Mouse (Mus musculus): ENCODE data around the gene Cops4. TPM values are rescaled to one million over a fixed set of nuclear protein-coding genes. Genes with fewer than 3 reads are reported as not detected.

The Cops4 gene
- polyA plus RNA-seq, 1 experiment from 2014 or later = 106 TPM

DNA sequence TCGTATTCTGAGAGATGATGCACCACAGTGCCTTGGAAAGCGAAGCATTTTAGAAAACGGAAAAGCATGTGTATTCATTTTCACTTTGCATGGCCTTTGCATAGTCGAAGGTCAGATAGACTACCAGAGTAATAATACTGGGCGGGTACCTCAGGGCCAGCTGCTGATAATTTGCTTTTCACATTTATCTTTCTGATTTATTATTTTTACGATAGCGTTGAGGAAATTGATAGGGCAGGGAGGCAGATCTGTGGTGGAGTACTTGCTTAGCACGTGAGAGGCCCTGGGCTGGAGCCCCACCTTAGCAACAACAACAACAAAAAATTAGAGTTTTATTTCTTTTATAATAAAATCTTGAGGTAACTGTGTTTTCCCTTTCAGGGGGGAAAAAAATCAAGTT is 50.1 kb downstream of the Cops4 start:
- Histone ChIP-seq H3K4me2 (replicated peaks; ENCODE audit: low read depth) (peak overlapping the region; percentile 34), H3K9ac (ENCODE audit: low read length) (no peak overlapping the region), H3K27ac (replicated peaks) (no peak overlapping the region), H3K4me3 (ENCODE audit: low read depth, low read length) (no peak overlapping the region), H3K27me3 (ENCODE audit: control insufficient read depth, insufficient read depth, low read length) (no peaks in the 10 kb centered on the region), H3K4me1 (replicated peaks; ENCODE audit: control insufficient read depth, insufficient read depth) (peaks cover 3% of the 10 kb centered on the region; the same call in 1 of the 2 replicates), H3K9me3 (ENCODE audit: control insufficient read depth, low read length) (no peaks in the 10 kb centered on the region), H3K36me3 (ENCODE audit: control insufficient read depth, insufficient read depth, low read length) (no peaks in the 10 kb centered on the region)
- no peak for ATAC-seq (ENCODE audit: low FRiP score, low TSS enrichment)
- TF ChIP-seq CTCF (IDR thresholded peaks at IDR 0.05; ENCODE audit: low read depth) (no peak), EP300 (optimal IDR thresholded peaks at IDR 0.05) (no peak)
- 41% methylated on average over 8 of the region's 8 CpGs for WGBS
- no peak for DNase-seq (ENCODE audit: low spot score)

DNA sequence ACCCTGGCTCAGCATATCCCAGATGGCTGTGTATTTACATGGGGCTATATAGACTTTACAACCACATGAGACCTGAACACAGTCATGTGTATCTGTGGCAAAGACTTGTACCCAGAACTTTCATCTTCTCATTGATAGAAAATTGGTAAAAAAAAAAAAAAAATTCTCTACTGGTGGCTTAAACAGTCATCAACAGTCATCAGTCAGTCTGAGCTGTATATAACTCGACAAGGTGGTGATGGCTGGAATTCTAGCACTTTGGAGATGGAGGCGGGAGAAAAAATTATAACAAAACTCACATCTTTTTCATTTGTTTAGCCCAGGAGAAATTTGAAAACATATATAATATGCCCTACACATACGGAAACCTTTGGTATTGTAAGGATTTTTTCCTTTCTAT is 50.7 kb downstream of the Cops4 start:
- 75% methylated on average over 3 of the region's 3 CpGs for WGBS
- no peak overlapping the region for H3K4me2 ChIP-seq (replicated peaks; ENCODE audit: low read depth)
- ATAC-seq (ENCODE audit: low FRiP score, low TSS enrichment) = no peak

GRCm38 (mm10) chr5:100569250-100569934 is 51.3 kb downstream of the Cops4 start:
- H3K9me3 ChIP-seq (ENCODE audit: control insufficient read depth, low read length) = no peaks in the 10 kb centered on the region
- H3K9ac ChIP-seq (ENCODE audit: low read length) = peak overlapping the region; percentile 43
- peaks cover 3% of the 10 kb centered on the region; the same call in 1 of the 2 replicates for H3K4me1 ChIP-seq (replicated peaks; ENCODE audit: control insufficient read depth, insufficient read depth)
- DNase-seq (ENCODE audit: low spot score) = no peak
- H3K27ac ChIP-seq (replicated peaks) = peak overlapping the region; percentile 53; the same call in 1 of the 2 replicates
- no peaks in the 10 kb centered on the region for H3K27me3 ChIP-seq (ENCODE audit: control insufficient read depth, insufficient read depth, low read length)
- H3K4me3 ChIP-seq (ENCODE audit: low read depth, low read length) = peak overlapping the region; percentile 18; the same call in 1 of the 2 replicates
- 74% methylated on average over 18 of the region's 18 CpGs for WGBS
- H3K36me3 ChIP-seq (ENCODE audit: control insufficient read depth, insufficient read depth, low read length) = no peaks in the 10 kb centered on the region
- TF ChIP-seq EP300 (optimal IDR thresholded peaks at IDR 0.05) = no peak
- TF ChIP-seq CTCF (IDR thresholded peaks at IDR 0.05; ENCODE audit: low read depth) = no peak
- ATAC-seq (ENCODE audit: low FRiP score, low TSS enrichment) = no peak
- H3K4me2 ChIP-seq (replicated peaks; ENCODE audit: low read depth) = peak overlapping the region; percentile 52

More for the DNA sequence above, 50.7 kb downstream of the Cops4 start:
- H3K9me3 ChIP-seq (ENCODE audit: control insufficient read depth, low read length) = no peaks in the 10 kb centered on the region
- no peaks in the 10 kb centered on the region for H3K36me3 ChIP-seq (ENCODE audit: control insufficient read depth, insufficient read depth, low read length)
- no peak overlapping the region for H3K4me3 ChIP-seq (ENCODE audit: low read depth, low read length)
- no peak overlapping the region for H3K27ac ChIP-seq (replicated peaks)
- no peak overlapping the region for H3K9ac ChIP-seq (ENCODE audit: low read length)
- TF ChIP-seq CTCF (IDR thresholded peaks at IDR 0.05; ENCODE audit: low read depth) = no peak
- no peak for TF ChIP-seq EP300 (optimal IDR thresholded peaks at IDR 0.05)
- no peak for DNase-seq (ENCODE audit: low spot score)
- H3K4me1 ChIP-seq (replicated peaks; ENCODE audit: control insufficient read depth, insufficient read depth) = peaks cover 3% of the 10 kb centered on the region; the same call in 1 of the 2 replicates
- no peaks in the 10 kb centered on the region for H3K27me3 ChIP-seq (ENCODE audit: control insufficient read depth, insufficient read depth, low read length)

DNA sequence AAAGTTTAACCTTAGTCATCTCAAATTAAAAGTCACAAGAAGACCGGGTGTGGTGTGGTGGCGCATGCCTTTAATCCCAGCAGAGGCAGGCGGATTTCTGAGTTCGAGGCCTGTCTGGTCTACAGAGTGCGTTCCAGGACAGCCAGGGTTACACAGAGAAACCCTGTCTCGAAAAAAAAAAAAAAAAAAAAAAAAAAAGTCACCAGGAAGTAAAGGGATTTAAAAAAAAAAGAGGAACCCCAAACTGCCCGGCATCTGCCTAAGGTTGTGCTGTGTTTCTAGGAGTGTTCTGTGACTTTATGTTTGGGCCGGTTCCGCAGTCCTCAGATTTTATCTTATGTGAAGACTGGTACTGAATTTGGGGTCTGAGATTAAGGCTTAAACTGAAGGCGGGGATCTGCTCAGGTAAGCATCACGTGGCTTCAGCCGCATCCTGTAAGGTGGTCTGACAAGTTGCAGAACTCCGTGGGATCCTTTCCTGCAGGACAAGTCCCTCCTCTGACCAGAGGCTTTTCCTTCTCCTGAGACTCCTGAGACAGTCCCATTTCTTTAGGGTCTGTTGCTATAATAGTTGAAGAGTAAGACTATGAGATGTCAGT is 52.0 kb downstream of the Cops4 start:
- TF ChIP-seq EP300 (optimal IDR thresholded peaks at IDR 0.05) (no peak), CTCF (IDR thresholded peaks at IDR 0.05; ENCODE audit: low read depth) (no peak)
- ATAC-seq (ENCODE audit: low FRiP score, low TSS enrichment) (no peak), DNase-seq (ENCODE audit: low spot score) (no peak)
- H3K27me3 ChIP-seq (ENCODE audit: control insufficient read depth, insufficient read depth, low read length) = no peaks in the 10 kb centered on the region
- H3K9ac ChIP-seq (ENCODE audit: low read length) = peak overlapping the region; percentile 35; the same call in 1 of the 2 replicates
- no peaks in the 10 kb centered on the region for H3K9me3 ChIP-seq (ENCODE audit: control insufficient read depth, low read length)
- H3K27ac ChIP-seq (replicated peaks) = no peak overlapping the region; the same call in 1 of the 2 replicates
- no peaks in the 10 kb centered on the region for H3K36me3 ChIP-seq (ENCODE audit: control insufficient read depth, insufficient read depth, low read length)
- H3K4me1 ChIP-seq (replicated peaks; ENCODE audit: control insufficient read depth, insufficient read depth) = peaks cover 3% of the 10 kb centered on the region; the same call in 1 of the 2 replicates
- H3K4me2 ChIP-seq (replicated peaks; ENCODE audit: low read depth) = peak overlapping the region; percentile 52
- 54% methylated on average over 13 of the region's 13 CpGs for WGBS
- H3K4me3 ChIP-seq (ENCODE audit: low read depth, low read length) = peak overlapping the region; percentile 33

DNA sequence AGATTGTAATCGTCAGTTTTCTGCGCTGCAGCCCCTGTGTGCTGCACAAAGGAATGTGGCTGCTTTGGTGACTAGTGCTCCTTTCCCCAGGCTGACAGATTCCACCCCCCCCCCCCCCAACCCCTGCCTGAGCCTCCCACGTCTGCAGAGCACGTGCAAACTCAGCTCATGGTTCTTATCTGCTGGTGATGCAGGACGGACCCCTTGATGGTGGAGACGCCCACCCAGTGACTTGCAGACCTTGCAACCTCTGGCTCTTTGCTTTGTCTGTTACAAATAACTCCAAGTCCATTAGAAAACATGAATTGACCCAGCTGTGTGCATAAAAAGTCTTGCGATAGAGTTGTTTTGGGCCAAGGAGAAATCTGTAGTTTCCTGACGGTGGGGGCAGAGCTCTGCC is 52.6 kb downstream of the Cops4 start:
- no peaks in the 10 kb centered on the region for H3K9me3 ChIP-seq (ENCODE audit: control insufficient read depth, low read length)
- ATAC-seq (ENCODE audit: low FRiP score, low TSS enrichment) (no peak), DNase-seq (ENCODE audit: low spot score) (peak; percentile 47)
- no peak for TF ChIP-seq CTCF (IDR thresholded peaks at IDR 0.05; ENCODE audit: low read depth)
- no peak for TF ChIP-seq EP300 (optimal IDR thresholded peaks at IDR 0.05)
- H3K27ac ChIP-seq (replicated peaks) = peak overlapping the region; percentile 69
- H3K4me3 ChIP-seq (ENCODE audit: low read depth, low read length) = peak overlapping the region; percentile 33
- no peaks in the 10 kb centered on the region for H3K27me3 ChIP-seq (ENCODE audit: control insufficient read depth, insufficient read depth, low read length)
- no peaks in the 10 kb centered on the region for H3K36me3 ChIP-seq (ENCODE audit: control insufficient read depth, insufficient read depth, low read length)
- peak overlapping the region; percentile 31; the same call in 1 of the 2 replicates for H3K9ac ChIP-seq (ENCODE audit: low read length)
- 17% methylated on average over 8 of the region's 8 CpGs for WGBS
- peak overlapping the region; percentile 52 for H3K4me2 ChIP-seq (replicated peaks; ENCODE audit: low read depth)
- peaks cover 3% of the 10 kb centered on the region; the same call in 1 of the 2 replicates for H3K4me1 ChIP-seq (replicated peaks; ENCODE audit: control insufficient read depth, insufficient read depth)

GRCm38 (mm10) chr5:100572069-100572468 is 54.0 kb downstream of the Cops4 start, which contains the start of gene Plac8:
Gene Plac8, minus strand, starts transcription at chr5:100572245.
- H3K36me3 ChIP-seq (ENCODE audit: control insufficient read depth, insufficient read depth, low read length) = no peaks in the 10 kb centered on the region
- H3K4me2 ChIP-seq (replicated peaks; ENCODE audit: low read depth) = peak within 1 kb of the TSS; percentile 52
- H3K9me3 ChIP-seq (ENCODE audit: control insufficient read depth, low read length) = no peaks in the 10 kb centered on the region
- peak; percentile 87 for DNase-seq (ENCODE audit: low spot score)
- 18% methylated on average over 7 of the region's 7 CpGs for WGBS
- H3K4me1 ChIP-seq (replicated peaks; ENCODE audit: control insufficient read depth, insufficient read depth) = no peaks in the 10 kb centered on the region
- peak within 1 kb of the TSS; percentile 33 for H3K4me3 ChIP-seq (ENCODE audit: low read depth, low read length)
- TF ChIP-seq EP300 (optimal IDR thresholded peaks at IDR 0.05) (no peak), CTCF (IDR thresholded peaks at IDR 0.05; ENCODE audit: low read depth) (no peak)
- peak; percentile 90 for ATAC-seq (ENCODE audit: low FRiP score, low TSS enrichment)
- H3K9ac ChIP-seq (ENCODE audit: low read length) = peak within 1 kb of the TSS; percentile 47; the same call in 1 of the 2 replicates
- peak within 1 kb of the TSS; percentile 69 for H3K27ac ChIP-seq (replicated peaks)
- no peaks in the 10 kb centered on the region for H3K27me3 ChIP-seq (ENCODE audit: control insufficient read depth, insufficient read depth, low read length)

All from stomach, postnatal 0 days (tissue).